Comparison of ENCODE assay signal across 19 mouse cellular contexts in genomic region chr17:50487670-50488069, GRCm38 (mm10). TPM values are rescaled to one million over a fixed set of nuclear protein-coding genes. Genes with fewer than 3 reads are reported as not detected.
A peak's percentile ranks its signal among the peaks of the same experiment; 100 is the strongest.
DNase-seq lines count a peak whose midpoint lies in the region; ATAC-seq lines count a peak whose summit lies in the region.
"Had no signal": no experiment of that assay in that cellular context is flagged by ENCODE, and none has a peak within 500 bp of the region (broad histone marks: within the 10 kb centered on the region; RNA-seq: fewer than 3 reads in every experiment).

No protein-coding gene starts in this region.

- no peaks in the 10 kb centered on the region for H3K9me3 ChIP-seq in heart, embryonic 14.5 days (ENCODE audit: control insufficient read depth, low read length)
- no peaks in the 10 kb centered on the region for H3K9me3 ChIP-seq in heart, embryonic 11.5 days (replicated peaks; ENCODE audit: control insufficient read depth, low read length)
- H3K9me3 ChIP-seq: embryonic facial prominence, embryonic 13.5 days; forebrain, embryonic 12.5 days; hindbrain, embryonic 10.5 days; intestine, embryonic 15.5 days had no signal

- no peak overlapping the region for H3K4me3 ChIP-seq in heart, embryonic 14.5 days (ENCODE audit: control insufficient read depth in 1 of 2, insufficient read depth in 1 of 2, low read depth in 1 of 2, low read length in 2 of 2)
- no peak overlapping the region for H3K4me3 ChIP-seq in heart, embryonic 11.5 days (ENCODE audit: low read depth, low read length)
- H3K4me3 ChIP-seq: embryonic facial prominence, embryonic 13.5 days; forebrain, embryonic 12.5 days; heart, adult 2 months; hindbrain, embryonic 10.5 days; intestine, embryonic 15.5 days had no signal

- no peak for ATAC-seq in heart, embryonic 14.5 days (ENCODE audit: insufficient number of reproducible peaks, insufficient read depth, low FRiP score, low read depth)
- no peak for ATAC-seq in heart, embryonic 11.5 days (replicated peaks; ENCODE audit: insufficient number of reproducible peaks, low FRiP score, low TSS enrichment)
- ATAC-seq: forebrain, embryonic 16.5 days; intestine, embryonic 15.5 days had no signal

- H3K36me3 ChIP-seq in heart, embryonic 14.5 days (ENCODE audit: control insufficient read depth, insufficient read depth, low read length): no peaks in the 10 kb centered on the region
- H3K36me3 ChIP-seq in heart, embryonic 11.5 days (ENCODE audit: control insufficient read depth, insufficient read depth, low read length): no peaks in the 10 kb centered on the region
- H3K36me3 ChIP-seq: embryonic facial prominence, embryonic 13.5 days; forebrain, embryonic 12.5 days; hindbrain, embryonic 10.5 days; intestine, embryonic 15.5 days had no signal

- DNase-seq in adrenal gland, postnatal 14 days: peak; percentile 33
- DNase-seq in adrenal gland, postnatal 10 days: no peak
- peak; percentile 27 for DNase-seq in kidney, adult 9 months
- DNase-seq in kidney, postnatal 4 days: no peak
- DNase-seq: cerebellum, adult 18-20 months; cerebellum, adult 9-11 months; cerebellum, postnatal 36 days; gastrocnemius, postnatal 10 days; heart, adult 2 months; kidney, adult 2 months; kidney, postnatal 10 days had no signal

- H3K9ac ChIP-seq in heart, embryonic 14.5 days (ENCODE audit: low read length): no peak overlapping the region
- H3K9ac ChIP-seq in heart, embryonic 11.5 days (ENCODE audit: low read depth, low read length): no peak overlapping the region
- H3K9ac ChIP-seq: embryonic facial prominence, embryonic 13.5 days; forebrain, embryonic 12.5 days; hindbrain, embryonic 14.5 days; intestine, embryonic 15.5 days had no signal

- H3K27ac ChIP-seq in heart, embryonic 14.5 days (replicated peaks in 1 of 2; ENCODE audit: control insufficient read depth in 1 of 2, insufficient read depth in 1 of 2, low read depth in 2 of 2, low read length in 2 of 2): peak overlapping the region; percentile 83 to 85
- no peak overlapping the region for H3K27ac ChIP-seq in heart, embryonic 11.5 days (ENCODE audit: low read depth, low read length)
- H3K27ac ChIP-seq: embryonic facial prominence, embryonic 13.5 days; forebrain, embryonic 12.5 days; heart, adult 2 months; hindbrain, embryonic 10.5 days; hindbrain, embryonic 14.5 days; intestine, embryonic 15.5 days had no signal

- 94% methylated on average over 3 of the region's 3 CpGs for WGBS in heart, embryonic 14.5 days
- 79% methylated on average over 3 of the region's 3 CpGs for WGBS in heart, embryonic 11.5 days (ENCODE audit: insufficient replicate concordance)

- H3K4me2 ChIP-seq in heart, embryonic 14.5 days (ENCODE audit: low read length): no peak overlapping the region
- no peak overlapping the region for H3K4me2 ChIP-seq in heart, embryonic 11.5 days
- H3K4me2 ChIP-seq: embryonic facial prominence, embryonic 13.5 days; forebrain, embryonic 12.5 days; hindbrain, embryonic 14.5 days; intestine, embryonic 15.5 days had no signal

- no peaks in the 10 kb centered on the region for H3K27me3 ChIP-seq in heart, embryonic 14.5 days (ENCODE audit: control insufficient read depth, insufficient read depth, low read length)
- no peaks in the 10 kb centered on the region for H3K27me3 ChIP-seq in heart, embryonic 11.5 days (ENCODE audit: control insufficient read depth, insufficient read depth, low read length)
- H3K27me3 ChIP-seq: embryonic facial prominence, embryonic 13.5 days; forebrain, embryonic 12.5 days; intestine, embryonic 15.5 days had no signal

- H3K4me1 ChIP-seq in heart, embryonic 14.5 days (ENCODE audit: control insufficient read depth in 2 of 2, insufficient read depth in 2 of 2, low read length in 2 of 2): peaks cover 16 to 28% of the 10 kb centered on the region in 2 experiments
- H3K4me1 ChIP-seq in heart, embryonic 11.5 days (ENCODE audit: control insufficient read depth, insufficient read depth, low read length): peaks cover 4% of the 10 kb centered on the region; the same call in 1 of the 2 replicates
- H3K4me1 ChIP-seq: embryonic facial prominence, embryonic 13.5 days; forebrain, embryonic 12.5 days; hindbrain, embryonic 10.5 days; intestine, embryonic 15.5 days had no signal

RNA-seq across cellular contexts. Expression of gene Plcl2, which starts 21.5 kb away (rescaled TPM):
- total RNA-seq in adrenal gland, postnatal 14 days (2021): 53.1 and 57.6 TPM in 2 replicates
- total RNA-seq in adrenal gland, postnatal 10 days (2021): 10 to 100 TPM; 42.3 to 45.6 TPM
- polyA plus RNA-seq in heart, embryonic 14.5 days (2014; fragmentation: Nextera tagmentation; extraction: Ambion mirVana): 5.5 and 6.8 TPM in 2 replicates
- polyA plus RNA-seq in heart, embryonic 11.5 days (2014; fragmentation: Nextera tagmentation; extraction: Ambion mirVana): 4.0 and 5.2 TPM in 2 replicates

Comparison
In these comparisons a context has a peak if more than half of its experiments do, and no peak if none do; other contexts are left out.
1. DNase-seq: peak in adrenal gland, postnatal 14 days (single experiment) and kidney, adult 9 months (single experiment); none in adrenal gland, postnatal 10 days (single experiment) and kidney, postnatal 4 days (0 of 2).